Mouse (Mus musculus): ENCODE measurements around the gene Mettl1.

The Mettl1 gene

GRCm38 (mm10) chr10:127041274-127041766 lies at the start of gene Mettl1, which contains the start of gene Eef1akmt3:
Gene Mettl1 (plus strand): TSS chr10:127041414.
Gene Eef1akmt3 (minus strand): TSS chr10:127041513.
- DNase-seq (ENCODE audit: low read depth in 1 of 2, low spot score in 2 of 2): no peak

GRCm38 (mm10) chr10:126991676-126992075 lies 49.5 kb upstream of the Mettl1 start:
- DNase-seq (ENCODE audit: low read depth in 1 of 2, low spot score in 2 of 2): no peak

DNA sequence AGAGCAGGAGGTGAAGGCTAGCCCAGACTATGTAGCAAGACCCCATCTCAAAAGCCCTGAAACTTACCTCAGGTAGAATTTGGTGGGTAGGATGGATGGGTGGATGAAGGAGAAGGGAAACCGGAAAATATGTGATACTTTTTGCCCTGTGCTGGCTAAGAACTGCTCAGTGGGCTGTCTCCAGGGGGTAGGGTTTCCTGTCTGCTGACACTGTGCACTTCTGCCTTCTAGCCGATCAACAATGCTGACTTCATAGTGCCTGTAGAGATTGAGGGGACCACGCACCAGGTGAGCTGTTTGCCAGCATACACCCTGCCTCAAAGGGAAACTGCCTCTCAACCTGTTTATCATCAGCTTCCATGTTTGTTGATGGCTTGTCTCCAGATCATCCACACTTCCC lies 47.6 kb upstream of the Mettl1 start:
- DNase-seq (ENCODE audit: low read depth in 1 of 2, low spot score in 2 of 2): no peak

GRCm38 (mm10) chr10:126997340-126998113 lies 43.7 kb upstream of the Mettl1 start:
- DNase-seq (ENCODE audit: low read depth in 1 of 2, low spot score in 2 of 2): no peak

DNA sequence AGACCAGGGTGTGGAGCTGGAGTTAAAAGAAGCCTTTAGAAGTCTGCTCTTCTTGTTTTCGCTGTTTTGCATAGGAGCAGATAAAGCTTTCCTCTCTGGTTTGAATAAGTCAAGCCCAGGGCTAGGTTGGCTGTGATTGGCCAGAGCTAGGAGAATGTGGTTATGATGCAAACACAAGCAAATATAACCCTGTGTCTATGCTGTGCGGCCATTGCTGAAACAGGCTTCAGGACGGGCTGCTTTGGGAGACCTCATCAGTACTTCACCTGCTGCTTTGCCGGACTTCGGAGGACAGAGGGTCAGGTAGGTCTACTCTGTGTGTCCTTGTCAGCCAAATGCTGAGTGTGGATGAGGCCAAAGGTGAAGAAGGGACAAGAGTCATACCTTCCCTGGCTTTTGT lies 40.7 kb upstream of the Mettl1 start, which contains the start of gene Avil:
Avil (plus strand) TSS at position 181 of the 400 bp plus-strand sequence.
- no peak for DNase-seq (ENCODE audit: low read depth in 1 of 2, low spot score in 2 of 2)

DNA sequence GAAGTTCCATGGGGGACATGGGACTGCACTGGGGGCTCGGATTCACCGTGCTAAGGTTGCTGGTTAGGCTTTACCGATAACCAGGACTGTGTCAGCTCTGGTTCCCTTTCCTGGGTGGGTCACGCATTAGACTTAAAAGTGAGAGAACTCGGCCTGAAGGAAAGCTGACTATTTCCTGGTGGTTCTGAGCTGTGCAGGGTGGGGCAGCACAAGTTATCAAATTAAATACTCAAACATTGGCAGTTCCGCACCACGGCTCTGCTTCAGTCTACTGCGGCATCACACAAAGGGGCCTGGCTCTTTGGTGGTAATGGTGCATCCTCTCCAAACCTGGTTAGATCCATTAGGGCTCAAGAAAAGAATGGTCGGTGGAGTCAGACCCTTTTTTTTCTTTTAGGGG lies 39.9 kb upstream of the Mettl1 start:
- DNase-seq (ENCODE audit: low read depth in 1 of 2, low spot score in 2 of 2): no peak

DNA sequence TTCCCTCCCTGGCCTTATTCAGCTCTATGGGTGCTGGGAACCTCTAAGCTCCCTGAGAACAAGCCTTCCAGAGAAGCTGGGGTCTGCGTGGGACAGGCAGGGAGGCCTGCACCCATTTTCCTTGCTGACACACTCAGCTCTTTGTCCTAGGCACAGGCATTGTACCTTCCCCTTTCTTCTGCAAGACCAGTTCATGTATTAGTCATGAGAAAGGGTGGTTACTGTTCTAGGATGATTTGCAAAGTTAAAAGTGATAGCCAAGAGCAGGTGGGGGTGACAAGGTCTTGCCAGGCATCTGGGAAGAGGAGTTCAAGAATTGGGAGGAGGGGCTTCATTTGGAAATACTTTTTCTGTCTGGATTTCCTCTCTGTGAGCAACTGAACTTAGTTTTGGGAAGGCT lies 39.2 kb upstream of the Mettl1 start:
- DNase-seq (ENCODE audit: low read depth in 1 of 2, low spot score in 2 of 2): no peak

- DNase-seq (ENCODE audit: low read depth in 1 of 2, low spot score in 2 of 2): no peak
Observed at GRCm38 (mm10) chr10:127002765-127003164, 38.4 kb upstream of the Mettl1 start.

GRCm38 (mm10) chr10:127003334-127003733 lies 37.9 kb upstream of the Mettl1 start:
- DNase-seq (ENCODE audit: low read depth in 1 of 2, low spot score in 2 of 2): no peak

GRCm38 (mm10) chr10:127003806-127004205 lies 37.4 kb upstream of the Mettl1 start:
- no peak for DNase-seq (ENCODE audit: low read depth in 1 of 2, low spot score in 2 of 2)

- DNase-seq (ENCODE audit: low read depth in 1 of 2, low spot score in 2 of 2): peak in 1 of 2 experiments; percentile 14
Observed at GRCm38 (mm10) chr10:127016488-127016887, 24.7 kb upstream of the Mettl1 start.

DNA sequence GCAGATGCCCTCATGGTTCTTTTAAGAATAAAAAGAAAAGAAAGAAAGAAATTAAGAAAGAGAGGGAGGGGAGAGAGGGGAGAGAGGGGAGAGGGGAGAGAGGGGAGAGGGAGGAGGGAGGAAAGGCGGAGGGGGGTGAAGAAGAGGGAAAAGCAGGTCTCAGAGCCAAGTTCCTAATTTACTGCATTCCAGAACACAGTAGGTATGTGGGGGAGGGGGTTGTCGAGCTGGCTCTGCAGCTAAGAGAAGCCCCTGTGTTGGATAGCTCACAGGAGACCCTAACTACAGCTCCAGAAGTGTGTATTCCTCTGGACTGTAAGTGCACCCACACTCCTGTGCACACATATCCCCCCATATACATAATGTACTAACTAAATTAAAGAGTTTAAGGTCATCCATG lies 24.1 kb upstream of the Mettl1 start:
- DNase-seq (ENCODE audit: low read depth in 1 of 2, low spot score in 2 of 2): no peak

DNA sequence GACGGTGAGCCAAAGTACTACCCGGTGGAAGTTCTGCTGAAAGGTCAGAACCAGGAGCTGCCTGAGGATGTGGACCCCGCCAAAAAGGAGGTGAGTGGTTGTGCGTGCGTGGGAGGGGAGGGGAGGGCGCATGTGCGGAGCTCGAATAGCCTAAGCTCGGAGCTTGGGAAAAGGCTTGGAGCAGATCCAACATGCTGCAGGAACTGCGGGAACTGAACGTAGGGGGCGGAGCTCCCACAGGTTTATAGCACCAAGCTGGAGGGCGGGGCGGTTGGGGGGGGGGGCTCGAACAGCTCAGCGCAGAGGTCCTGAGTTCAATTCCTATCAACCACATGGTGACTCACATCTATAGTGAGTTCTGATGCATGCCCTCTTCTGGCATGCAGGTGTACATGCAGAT lies 22.8 kb upstream of the Mettl1 start:
- no peak for DNase-seq (ENCODE audit: low read depth in 1 of 2, low spot score in 2 of 2)

DNA sequence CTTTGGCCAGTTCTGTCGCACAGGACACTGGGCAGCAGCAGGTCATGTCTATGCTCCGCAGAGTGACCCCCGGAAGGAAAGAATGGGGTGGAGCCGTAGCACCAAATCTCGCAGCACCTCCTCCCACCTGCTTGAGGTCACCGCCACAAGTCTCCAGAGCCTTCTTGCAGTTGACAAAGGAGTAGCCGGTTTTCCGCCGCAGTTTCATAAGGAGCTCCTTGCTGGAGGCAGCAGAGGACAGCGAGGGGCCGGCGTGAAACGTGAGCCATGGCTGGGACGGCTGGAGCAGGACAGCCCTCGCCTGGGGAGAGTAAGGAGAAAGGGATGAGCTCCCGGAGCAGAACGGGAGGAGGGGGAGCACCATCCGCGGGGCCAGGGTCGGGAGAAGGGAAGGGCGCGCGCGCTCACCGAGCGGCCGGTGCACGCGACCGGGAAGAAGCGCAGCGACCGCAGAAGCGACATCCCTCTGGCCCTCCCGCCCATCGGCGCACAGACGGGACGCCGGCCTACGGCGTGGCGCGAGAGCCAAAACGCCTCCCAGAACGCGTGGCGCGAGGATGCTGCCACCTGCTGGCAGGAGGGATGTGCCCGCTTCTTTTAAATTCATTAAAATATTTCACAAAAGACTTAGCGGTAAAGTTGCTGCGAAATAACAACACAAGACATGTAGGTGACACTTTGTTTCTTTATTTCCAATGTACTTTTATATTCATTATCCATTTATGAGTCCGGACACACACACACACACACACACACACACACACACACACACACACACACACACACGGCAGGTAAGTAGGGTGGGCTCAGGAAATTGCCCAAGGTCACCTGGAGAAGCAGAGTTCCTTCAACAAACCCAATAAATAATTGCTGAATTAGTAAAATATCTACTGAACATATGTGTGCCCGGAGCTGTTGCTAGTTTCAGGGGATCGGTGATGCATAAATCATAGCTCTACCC lies 10.6 kb upstream of the Mettl1 start, which contains the start of gene Tsfm:
Tsfm (minus strand) TSS at position 505 of the 961 bp plus-strand sequence.
- DNase-seq (ENCODE audit: low read depth in 1 of 2, low spot score in 2 of 2): peak; percentile 67 to 81

GRCm38 (mm10) chr10:127033301-127033741 lies 7.9 kb upstream of the Mettl1 start:
- DNase-seq (ENCODE audit: low read depth in 1 of 2, low spot score in 2 of 2): no peak

DNA sequence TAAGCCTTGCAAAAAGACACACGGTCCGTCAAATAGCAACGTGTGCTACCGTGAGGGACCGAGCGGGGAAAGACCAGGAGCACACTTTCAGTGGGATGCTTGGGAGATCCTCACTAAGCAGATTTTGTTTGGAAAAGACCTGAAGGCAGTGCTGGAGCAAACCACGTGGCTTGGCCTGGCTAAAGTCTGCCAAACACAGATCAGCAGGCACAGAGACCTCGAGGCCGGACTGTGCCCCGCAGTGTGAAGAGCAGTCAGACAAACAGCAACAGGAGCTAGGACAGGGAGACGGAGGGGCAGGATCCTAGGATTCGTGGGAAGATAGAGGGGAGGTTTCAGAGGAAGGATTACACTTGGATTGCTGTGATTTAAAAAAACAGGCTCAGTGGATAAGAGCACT lies 4.9 kb upstream of the Mettl1 start:
- DNase-seq (ENCODE audit: low read depth in 1 of 2, low spot score in 2 of 2): no peak

GRCm38 (mm10) chr10:127037641-127038040 lies 3.6 kb upstream of the Mettl1 start:
- DNase-seq (ENCODE audit: low read depth in 1 of 2, low spot score in 2 of 2): no peak

DNA sequence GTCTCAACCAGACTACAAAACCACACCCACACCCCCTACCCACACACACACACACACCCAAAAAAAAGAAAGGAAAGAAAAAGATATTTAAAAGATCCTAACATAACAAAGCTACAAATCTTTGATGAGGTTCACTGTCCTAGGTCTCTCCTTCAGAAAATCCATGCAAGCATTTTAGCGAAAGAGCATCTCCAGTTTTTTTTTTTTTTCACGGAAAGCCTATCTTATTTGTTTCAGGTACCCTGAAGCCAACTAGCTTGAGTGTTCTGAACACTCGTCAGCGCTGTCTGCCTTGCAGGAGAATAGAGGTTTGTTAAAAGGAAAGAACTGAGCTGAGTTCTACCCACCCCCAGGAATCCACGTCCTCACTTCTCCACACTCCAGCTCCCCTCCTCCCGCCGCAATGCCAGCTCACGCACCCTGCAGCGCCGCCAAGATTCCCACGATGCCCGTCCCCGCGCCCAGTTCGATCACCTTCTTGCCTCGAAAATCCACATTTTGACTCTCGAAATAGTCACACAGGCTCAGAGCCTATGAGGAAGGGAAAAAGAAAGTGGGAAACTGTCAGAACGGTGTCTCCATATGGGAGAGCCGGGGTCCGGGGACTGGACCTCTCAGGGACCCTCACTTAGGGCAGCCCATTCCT lies 522 bp upstream of the Mettl1 start:
- no peak for DNase-seq (ENCODE audit: low read depth in 1 of 2, low spot score in 2 of 2)

GRCm38 (mm10) chr10:127041774-127042338 lies 642 bp downstream of the Mettl1 start:
- DNase-seq (ENCODE audit: low read depth in 1 of 2, low spot score in 2 of 2): peak; percentile 48 to 79

DNA sequence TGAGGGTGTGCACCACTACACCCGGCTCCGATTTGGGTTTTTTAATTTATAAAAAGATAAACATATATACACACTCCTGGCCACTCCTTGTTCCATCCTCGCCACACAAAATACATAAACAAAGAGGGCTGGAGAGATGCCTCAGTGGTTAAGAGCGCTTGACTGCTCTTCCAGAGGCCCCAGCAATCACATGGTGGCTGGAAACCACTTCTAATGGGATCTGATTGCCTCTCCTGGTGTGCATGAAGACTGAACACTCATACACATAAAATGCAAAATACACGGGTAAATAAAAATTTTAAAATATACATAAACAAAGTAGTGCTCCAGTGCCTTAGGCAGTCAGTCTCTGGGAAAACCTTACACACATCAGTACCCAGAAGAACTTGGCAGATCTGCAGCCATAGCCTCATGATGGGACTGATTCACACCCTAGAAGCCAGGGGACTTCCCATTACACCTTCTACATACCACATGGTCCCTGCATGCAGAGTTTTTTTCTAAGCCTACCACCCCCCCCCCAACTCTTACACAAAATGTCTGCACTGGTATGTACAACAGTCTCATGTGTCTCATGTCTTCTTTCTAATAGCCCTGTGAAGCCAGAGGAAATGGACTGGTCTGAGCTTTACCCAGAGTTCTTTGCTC lies 1.4 kb downstream of the Mettl1 start:
- DNase-seq (ENCODE audit: low read depth in 1 of 2, low spot score in 2 of 2): no peak

Data from monocyte, adult 2 months (primary cell).